Mouse (Mus musculus) limb, embryonic 14.5 days (tissue): ENCODE data around the gene Mthfsd. TPM values are rescaled to one million over a fixed set of nuclear protein-coding genes. Genes with fewer than 3 reads are reported as not detected.

Experiments
- ATAC-seq: fragments of 200-750 bp; cut with Nextera tagmentation; 2 replicates; pipeline ENCODE4 v1.8.0; 2017; ENCODE audit warnings: low read depth, moderate number of reproducible peaks, moderate TSS enrichment; ENCODE audit not compliant: low FRiP score
- DNase-seq: peaks from one replicate; pipeline ENCODE4 v3.0.0-alpha.2; 2015; ENCODE audit warnings: low spot score
- H3K27ac ChIP-seq: fragments of 300-500 bp; sonication (generic); replicated peaks from 2 replicates; pipeline ENCODE4 v1.5.1; 2014; ENCODE audit warnings: low read depth, mild to moderate bottlenecking, low read length, moderate library complexity, mixed read lengths
- H3K27me3 ChIP-seq: fragments of 300-500 bp; sonication (generic); 2 replicates; pipeline ENCODE4 v1.6.1; 2014; ENCODE audit warnings: low read length, mixed read lengths; ENCODE audit not compliant: control insufficient read depth, insufficient read depth
- H3K36me3 ChIP-seq: fragments of 300-500 bp; sonication (generic); 2 replicates; pipeline ENCODE4 v1.6.1; 2014; ENCODE audit warnings: mild to moderate bottlenecking, low read length, moderate library complexity, mixed read lengths; ENCODE audit not compliant: control insufficient read depth, insufficient read depth
- H3K4me1 ChIP-seq: fragments of 300-500 bp; sonication (generic); 2 replicates; pipeline ENCODE4 v1.6.1; 2014; ENCODE audit warnings: antibody characterized with exemption, low read length, mixed read lengths; ENCODE audit not compliant: control insufficient read depth, insufficient read depth
- H3K4me2 ChIP-seq: fragments of 300-500 bp; sonication (generic); replicated peaks from 2 replicates; pipeline ENCODE4 v1.6.1; 2014; ENCODE audit warnings: low read depth, mild to moderate bottlenecking, low read length, moderate library complexity; ENCODE audit not compliant: severe bottlenecking
- H3K4me3 ChIP-seq: fragments of 300-500 bp; sonication (generic); replicated peaks from 2 replicates; pipeline ENCODE4 v1.5.1; 2014; ENCODE audit warnings: low read length
- H3K9ac ChIP-seq: fragments of 300-500 bp; sonication (generic); 2 replicates; pipeline ENCODE4 v1.6.1; 2014; ENCODE audit warnings: mild to moderate bottlenecking, low read depth, low read length, moderate library complexity; ENCODE audit not compliant: severe bottlenecking
- H3K9me3 ChIP-seq: fragments of 300-500 bp; sonication (generic); 2 replicates; pipeline ENCODE4 v1.6.1; 2016; ENCODE audit warnings: low read length; ENCODE audit not compliant: control insufficient read depth
- POLR2A ChIP-seq: fragments of 200-500 bp; IDR thresholded peaks from 2 replicates; pipeline ENCODE4 v1.8.0; 2012; ENCODE audit warnings: inconsistent platforms, mild to moderate bottlenecking, moderate library complexity, borderline replicate concordance; ENCODE audit not compliant: insufficient read depth, insufficient read length; ENCODE audit errors: extremely low read depth
- WGBS: fragments of 180-500 bp; shearing (Covaris S2); extraction: QIAGEN DNeasy Blood & Tissue Kit; methylation state at CpG from one replicate; pipeline ENCODE4 v1.1.7; 2014; 5-methylcytosine and 5-hydroxymethylcytosine counted together
- polyA plus RNA-seq, 2 experiments: library from polyadenylated mRNA; depleted of rRNA in 1 of 2; stranded (reverse) in 1 of 2; unstranded in 1 of 2; fragments of >200 nt; fragmentation: Nextera tagmentation in 1 of 2; extraction: Ambion mirVana in 1 of 2; gene quantifications; 2 replicates each; pipeline versions ENCODE4 v1.2.1 to v1.2.3; 2012 to 2014

The Mthfsd gene
- polyA plus RNA-seq, 2 experiments: 59.9 to 122 TPM

GRCm38 (mm10) chr8:121117906-121118305, 9.7 kb upstream of the Mthfsd start:
- ATAC-seq: no peak
- Histone ChIP-seq H3K4me2 (peak overlapping the region; percentile 84), H3K4me3 (peak overlapping the region; percentile 62), H3K27ac (no peak overlapping the region), H3K27me3 (peaks cover 79% of the 10 kb centered on the region), H3K36me3 (peaks cover 9% of the 10 kb centered on the region; the same call in 1 of the 2 replicates), H3K9me3 (no peaks in the 10 kb centered on the region), H3K9ac (peak overlapping the region; percentile 71), H3K4me1 (no peaks in the 10 kb centered on the region; the same call in 1 of the 2 replicates)
- no peak for DNase-seq
- under 1% methylated on average over 28 of the region's 28 CpGs for WGBS
- no peak for TF ChIP-seq POLR2A

- no peaks in the 10 kb centered on the region; the same call in 1 of the 2 replicates for H3K4me1 ChIP-seq
- TF ChIP-seq POLR2A: no peak
- H3K9me3 ChIP-seq: no peaks in the 10 kb centered on the region
- H3K27me3 ChIP-seq: peaks cover 72% of the 10 kb centered on the region
- H3K4me3 ChIP-seq: peak overlapping the region; percentile 62
- ATAC-seq (no peak), DNase-seq (no peak)
- H3K36me3 ChIP-seq: peaks cover 9% of the 10 kb centered on the region; the same call in 1 of the 2 replicates
- H3K27ac ChIP-seq: peak overlapping the region; percentile 84
- H3K4me2 ChIP-seq: peak overlapping the region; percentile 84
- under 1% methylated on average over 39 of the region's 62 CpGs for WGBS
- H3K9ac ChIP-seq: peak overlapping the region; percentile 71
These were observed 9.0 kb upstream of the Mthfsd start for GRCm38 (mm10) chr8:121117186-121117651.

GRCm38 (mm10) chr8:121116591-121117185, 8.5 kb upstream of the Mthfsd start:
- DNase-seq: no peak
- no peaks in the 10 kb centered on the region for H3K9me3 ChIP-seq
- H3K27me3 ChIP-seq: peaks cover 66% of the 10 kb centered on the region
- ATAC-seq: peak; percentile 25; the same call in 1 of the 2 replicates
- under 1% methylated on average over 53 of the region's 55 CpGs for WGBS
- H3K27ac ChIP-seq: peak overlapping the region; percentile 84
- peak overlapping the region; percentile 84 for H3K4me2 ChIP-seq
- peak overlapping the region; percentile 62 for H3K4me3 ChIP-seq
- TF ChIP-seq POLR2A: no peak
- H3K4me1 ChIP-seq: no peaks in the 10 kb centered on the region; the same call in 1 of the 2 replicates
- H3K9ac ChIP-seq: peak overlapping the region; percentile 71
- H3K36me3 ChIP-seq: peaks cover 8% of the 10 kb centered on the region; the same call in 1 of the 2 replicates

- Histone ChIP-seq H3K9me3 (no peaks in the 10 kb centered on the region), H3K27ac (peak within 1 kb of the TSS; percentile 84), H3K4me1 (no peaks in the 10 kb centered on the region; the same call in 1 of the 2 replicates), H3K27me3 (peaks cover 59% of the 10 kb centered on the region), H3K4me3 (peak within 1 kb of the TSS; percentile 62), H3K36me3 (peaks cover under 1% of the 10 kb centered on the region; the same call in 1 of the 2 replicates), H3K9ac (peak within 1 kb of the TSS; percentile 71), H3K4me2 (peak within 1 kb of the TSS; percentile 84)
- DNase-seq (peak; percentile 96), ATAC-seq (peak; percentile 81)
- TF ChIP-seq POLR2A: no peak
- under 1% methylated on average over 25 of the region's 25 CpGs for WGBS
These were observed 7.8 kb upstream of the Mthfsd start, which contains the start of gene Foxc2 for GRCm38 (mm10) chr8:121115948-121116347. Gene Foxc2, plus strand, starts transcription at chr8:121116171.

GRCm38 (mm10) chr8:121115136-121115535, 6.9 kb upstream of the Mthfsd start:
- Histone ChIP-seq H3K9me3 (no peaks in the 10 kb centered on the region), H3K9ac (no peak overlapping the region; the same call in 1 of the 2 replicates), H3K4me2 (peak overlapping the region; percentile 38), H3K36me3 (no peaks in the 10 kb centered on the region), H3K4me3 (peak overlapping the region; percentile 28), H3K27me3 (peaks cover 51% of the 10 kb centered on the region), H3K27ac (no peak overlapping the region), H3K4me1 (no peaks in the 10 kb centered on the region; the same call in 1 of the 2 replicates)
- DNase-seq (no peak), ATAC-seq (no peak)
- no peak for TF ChIP-seq POLR2A
- 2% methylated on average over 25 of the region's 25 CpGs for WGBS
